Mouse (Mus musculus) olfactory bulb, adult 2 months (tissue): ENCODE data around the gene Grin2d.

Experiments
- CTCF ChIP-seq: fragments of 200-500 bp; IDR thresholded peaks from 2 replicates; pipeline ENCODE4 v1.5.1; 2012; ENCODE audit warnings: low read depth, mild to moderate bottlenecking, low read length, moderate library complexity; ENCODE audit not compliant: insufficient read depth
- POLR2A ChIP-seq: fragments of 200-500 bp; IDR thresholded peaks from 2 replicates; pipeline ENCODE4 v1.6.1; 2012; ENCODE audit warnings: mild to moderate bottlenecking, low read depth, low read length, moderate library complexity; ENCODE audit not compliant: insufficient read depth

- TF ChIP-seq CTCF (no peak), POLR2A (peak; percentile 32; the same call in 1 of the 2 replicates)
Measured at GRCm38 (mm10) chr7:45783511-45784091, 94.6 kb downstream of the Grin2d start, which contains the start of gene Lmtk3.
